Mouse (Mus musculus): Measurements from ENCODE around the gene Manbal.
A peak's percentile ranks its signal among the peaks of the same experiment; 100 is the strongest.
"Not testable (repeated sequence)": the region's sequence is repeated elsewhere in the genome, so short reads cannot be mapped to it uniquely, and the experiment has no call there.

Gene Manbal

DNA sequence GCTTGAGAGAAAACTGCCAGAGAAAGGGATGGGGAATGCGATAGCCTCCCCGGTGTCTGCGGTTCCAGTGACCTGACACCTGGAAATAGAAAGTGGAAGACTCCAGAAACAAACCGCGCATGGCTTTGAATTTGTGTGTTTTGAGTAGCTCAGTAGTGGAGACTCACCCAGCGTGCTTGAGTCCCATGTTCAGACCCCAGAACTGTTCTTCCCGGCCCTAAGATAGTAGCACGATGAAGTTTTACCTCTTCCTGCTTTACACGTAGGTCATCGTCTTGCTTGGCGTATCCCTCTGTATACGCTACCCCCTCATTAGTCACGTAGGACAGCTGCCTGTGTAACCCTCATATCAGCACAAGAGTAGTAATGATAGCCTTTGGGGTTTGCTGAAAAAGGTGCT, 597 bp downstream of the Manbal start:
- DNase-seq = no peak

DNA sequence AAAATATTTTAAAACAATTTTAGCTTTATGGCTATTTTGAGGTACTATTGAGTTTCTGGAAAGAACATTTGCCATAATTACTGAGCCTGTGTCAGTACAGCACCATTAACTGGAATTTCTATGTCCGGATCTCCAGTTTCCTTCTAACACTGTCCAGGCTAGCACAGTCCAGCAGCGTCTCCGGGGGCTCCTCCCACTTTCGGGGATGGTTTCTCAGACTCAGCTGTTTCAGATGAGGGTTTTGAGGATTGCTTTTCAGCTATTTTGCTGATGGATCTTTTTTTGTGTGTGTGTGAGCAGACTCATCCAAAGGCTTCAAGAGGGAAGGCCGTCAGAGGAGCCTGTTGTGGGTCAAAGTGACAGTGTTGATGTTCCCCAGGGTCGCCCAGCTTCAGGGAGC, 4.3 kb downstream of the Manbal start:
- no peak for DNase-seq

DNA sequence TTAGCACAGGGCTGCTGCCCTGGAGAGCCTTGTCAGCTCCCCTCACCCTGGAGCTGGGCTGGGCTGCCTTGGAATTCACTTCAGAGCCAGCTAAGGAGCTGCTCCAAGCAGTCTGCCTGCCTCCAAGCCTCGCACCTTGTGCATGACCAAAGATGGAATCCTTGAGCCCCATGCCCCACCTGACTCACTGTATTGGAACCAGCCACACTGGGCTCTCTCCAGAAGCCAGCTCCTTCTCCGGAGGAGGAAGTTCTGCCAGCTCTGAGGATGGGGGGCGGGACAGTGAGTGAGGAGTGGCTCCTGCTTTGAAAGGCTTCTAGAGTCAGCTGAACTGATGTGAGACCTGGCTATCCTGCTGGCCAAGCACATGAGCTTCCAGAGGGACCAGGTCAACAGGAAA, 6.3 kb downstream of the Manbal start:
- DNase-seq = no peak

DNA sequence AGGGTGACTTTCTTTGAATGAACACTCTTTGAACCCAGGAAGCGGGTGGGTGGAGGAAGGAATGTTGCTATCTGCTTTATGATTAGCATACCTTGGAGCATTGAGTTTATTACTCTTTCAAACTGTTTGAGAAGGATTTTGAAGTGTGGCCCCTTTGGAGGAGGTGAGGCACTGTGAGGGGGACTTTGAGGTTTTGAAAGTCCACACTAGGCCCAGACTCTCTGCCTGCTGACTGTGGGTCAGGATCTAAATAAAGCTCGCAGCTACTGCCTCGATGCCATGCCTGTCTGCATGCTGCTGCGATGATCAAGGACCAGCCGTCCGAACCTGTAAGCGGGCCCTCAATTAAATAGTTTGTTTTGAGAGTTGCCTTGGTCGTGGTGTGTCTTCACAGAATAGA, 7.7 kb downstream of the Manbal start:
- DNase-seq = no peak

DNA sequence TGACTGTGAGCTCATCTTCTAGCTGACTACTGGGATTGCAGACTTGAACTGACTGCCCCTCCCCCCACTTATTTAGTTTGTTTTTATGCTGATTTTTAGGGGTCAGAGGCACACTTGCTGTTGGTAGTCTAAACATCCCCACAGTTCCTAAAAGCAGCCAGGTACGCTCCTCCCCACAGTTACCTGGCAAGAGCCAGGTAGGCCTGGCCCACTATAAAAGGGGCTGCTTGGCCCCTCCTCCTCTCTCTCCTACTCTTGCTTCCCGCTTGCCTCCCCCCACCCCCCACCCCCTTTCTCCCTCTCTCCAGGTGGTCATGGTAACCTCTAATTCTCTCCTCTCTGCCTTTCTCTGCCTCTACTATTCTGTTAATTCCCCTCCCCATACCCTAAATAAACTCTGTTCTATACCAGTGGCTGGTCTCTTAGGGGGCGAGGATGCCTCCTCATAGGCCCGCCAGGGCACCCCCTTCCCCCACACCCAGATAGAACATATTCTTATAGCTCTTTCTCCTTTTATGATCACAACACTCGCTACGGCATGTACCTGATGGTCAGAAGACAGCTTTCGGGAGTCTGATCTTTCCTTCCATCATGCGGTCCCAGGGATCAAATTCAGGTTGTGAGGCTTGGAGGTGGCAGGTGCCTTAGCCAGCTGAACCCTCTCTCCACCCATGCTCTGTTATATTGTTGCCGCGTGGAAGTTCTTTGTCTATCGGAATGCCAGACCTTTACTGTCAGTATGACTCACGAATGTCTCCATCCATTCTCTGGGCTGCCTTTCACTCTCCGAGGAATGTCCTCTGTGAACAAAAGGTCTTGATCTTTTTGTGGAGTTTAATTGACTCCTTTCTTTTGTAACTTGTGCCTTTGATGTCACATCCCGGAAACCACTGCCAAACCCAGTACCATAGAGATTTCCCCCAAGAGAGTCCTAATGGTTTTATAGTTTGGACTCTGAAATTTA, 8.7 kb downstream of the Manbal start:
- no peak for DNase-seq

DNA sequence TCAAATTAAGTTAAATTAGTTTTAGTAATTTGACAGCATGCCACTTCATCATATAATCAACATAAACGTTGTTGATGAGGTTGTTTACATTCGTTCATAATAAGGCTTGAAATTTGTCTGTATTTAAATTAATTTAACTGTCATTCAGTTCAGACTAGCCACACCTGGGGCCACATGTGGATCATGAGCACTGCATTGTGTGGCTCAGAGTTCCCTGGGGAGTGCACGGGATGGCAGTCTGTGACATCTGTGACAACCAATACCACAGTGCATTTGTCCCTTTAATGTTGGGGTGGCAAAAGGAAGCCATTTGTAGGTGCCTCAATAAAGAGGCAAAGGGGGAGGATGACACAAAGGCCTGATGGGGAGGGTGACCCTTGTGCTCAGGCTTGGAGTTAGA, 9.6 kb downstream of the Manbal start:
- no peak for DNase-seq

DNA sequence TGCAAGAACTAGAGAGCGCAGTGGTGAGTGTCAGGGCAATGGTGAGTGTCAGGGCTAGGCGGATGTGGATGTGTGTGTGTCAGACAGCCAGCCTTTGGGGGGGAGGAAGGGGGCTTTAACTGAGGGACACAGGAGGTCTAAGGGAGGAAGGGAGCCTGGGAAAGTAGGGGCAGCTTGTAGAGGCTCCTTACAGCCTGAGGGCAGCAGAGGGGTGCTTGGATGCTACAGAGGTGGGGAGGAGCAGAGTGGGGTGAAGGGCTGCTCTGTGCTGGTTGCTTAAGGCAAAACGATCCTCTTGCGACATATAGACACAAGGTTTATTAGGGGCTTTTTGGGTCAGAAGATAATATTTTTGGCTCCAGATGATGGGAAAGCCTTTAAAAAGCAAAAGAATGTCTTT, 17.4 kb downstream of the Manbal start:
- no peak for DNase-seq

DNA sequence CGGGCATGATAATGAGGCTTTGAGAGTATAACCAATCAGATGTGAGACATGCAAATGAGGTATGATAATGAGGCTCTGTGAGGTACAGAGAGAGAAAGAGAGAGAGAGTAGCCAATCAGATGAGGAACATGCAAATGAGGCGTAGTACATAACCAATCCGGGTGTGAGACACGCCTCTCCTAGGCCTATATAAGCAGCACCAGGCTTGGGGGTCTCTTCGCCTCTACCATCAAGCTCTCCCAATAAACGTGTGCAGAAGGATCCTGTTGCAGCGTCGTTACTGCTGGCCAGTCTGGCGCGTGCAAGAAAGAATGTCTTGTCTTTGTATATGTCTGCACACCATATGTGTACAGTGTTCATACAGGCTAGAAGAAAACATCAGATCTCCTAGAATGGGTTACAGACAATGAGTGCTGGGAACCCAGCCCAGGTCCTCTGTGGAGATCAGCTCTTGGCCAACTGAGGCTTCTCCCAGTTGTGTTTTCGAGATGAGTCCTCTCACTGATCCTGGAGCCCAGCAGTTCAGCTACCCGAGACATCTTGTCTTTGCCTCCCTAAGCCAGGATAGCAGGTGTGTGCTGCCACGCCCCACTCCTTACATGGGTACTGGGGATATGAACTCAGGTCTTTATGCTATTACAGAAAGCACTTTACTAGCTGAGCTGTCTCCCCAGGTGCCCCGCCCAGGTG, 21.7 kb downstream of the Manbal start:
- DNase-seq = not testable (repeated sequence)

DNA sequence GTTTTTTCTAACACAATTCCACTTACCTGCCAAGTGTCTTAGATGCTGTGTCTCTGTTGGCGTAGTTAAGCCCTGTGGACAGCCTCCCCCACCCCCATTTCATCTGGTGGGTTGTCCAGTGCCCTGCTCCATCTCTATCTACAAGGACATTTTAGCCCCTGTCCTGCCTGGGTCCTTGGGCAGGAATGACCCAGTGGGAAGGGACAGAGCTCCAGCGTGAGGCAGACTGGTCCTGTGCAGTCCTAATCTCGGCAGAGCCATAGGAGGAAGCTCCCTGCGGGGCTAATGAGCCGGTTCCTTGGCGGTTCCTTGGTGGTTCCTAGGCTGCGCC, 22.2 kb downstream of the Manbal start:
- DNase-seq = no peak

DNA sequence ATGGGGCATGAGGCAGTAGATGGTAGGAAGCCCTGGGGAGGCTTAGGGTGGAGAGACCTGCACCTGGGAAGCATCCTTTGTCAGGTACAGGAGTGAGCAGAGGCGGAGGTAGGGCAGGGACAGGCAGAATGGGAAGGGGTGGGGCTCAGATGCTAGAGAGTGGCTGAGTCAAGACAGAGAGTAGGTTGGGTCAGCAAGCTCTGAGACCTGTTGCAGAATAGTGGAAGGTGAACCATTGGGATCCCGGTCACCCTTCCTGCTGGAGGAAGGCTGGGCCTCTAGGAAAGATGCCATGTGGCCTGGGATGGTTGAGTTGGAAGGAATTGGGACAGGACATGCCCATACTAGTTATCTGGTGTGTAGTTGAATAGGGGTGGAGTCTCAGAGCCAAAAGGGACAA, 24.9 kb downstream of the Manbal start:
- no peak for DNase-seq

DNA sequence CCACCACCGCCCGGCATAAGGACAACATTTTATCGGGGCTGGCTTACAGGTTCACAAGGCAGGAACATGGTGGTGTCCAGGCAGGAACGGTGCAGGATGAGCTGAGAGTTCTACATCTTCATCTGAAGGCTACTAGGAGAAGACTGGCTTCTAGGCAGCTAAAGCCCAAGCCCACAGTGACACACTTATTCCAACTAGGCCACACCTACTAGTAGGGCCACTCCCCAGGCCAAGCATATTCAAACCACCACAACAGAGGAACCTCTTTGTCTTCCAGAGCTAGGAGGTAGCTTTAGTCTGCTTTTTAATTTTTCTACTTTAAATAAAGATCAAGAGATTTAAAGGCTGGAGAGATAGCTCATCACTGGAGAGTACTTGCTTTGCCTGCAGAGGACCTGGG, 26.2 kb downstream of the Manbal start:
- DNase-seq = no peak

DNA sequence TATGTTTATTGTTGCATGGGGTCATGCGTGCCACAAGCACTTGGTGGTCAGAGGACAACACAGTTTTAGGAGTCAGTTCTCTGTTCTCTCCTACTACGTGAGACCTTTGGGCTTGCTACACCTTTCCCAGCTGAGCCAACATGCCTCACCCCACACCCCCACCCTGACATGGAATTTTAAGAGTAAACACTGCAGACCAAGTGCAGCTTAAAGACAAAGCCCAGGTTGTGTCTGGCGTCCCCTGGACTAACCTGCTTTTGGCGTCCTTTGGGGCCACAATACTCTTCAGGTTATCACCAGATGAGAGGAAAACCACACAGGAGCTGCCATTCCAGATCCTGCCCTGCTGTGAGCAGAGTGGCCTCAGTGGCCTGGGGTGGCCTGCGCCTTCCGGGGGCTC, 27.5 kb downstream of the Manbal start:
- DNase-seq = no peak

DNA sequence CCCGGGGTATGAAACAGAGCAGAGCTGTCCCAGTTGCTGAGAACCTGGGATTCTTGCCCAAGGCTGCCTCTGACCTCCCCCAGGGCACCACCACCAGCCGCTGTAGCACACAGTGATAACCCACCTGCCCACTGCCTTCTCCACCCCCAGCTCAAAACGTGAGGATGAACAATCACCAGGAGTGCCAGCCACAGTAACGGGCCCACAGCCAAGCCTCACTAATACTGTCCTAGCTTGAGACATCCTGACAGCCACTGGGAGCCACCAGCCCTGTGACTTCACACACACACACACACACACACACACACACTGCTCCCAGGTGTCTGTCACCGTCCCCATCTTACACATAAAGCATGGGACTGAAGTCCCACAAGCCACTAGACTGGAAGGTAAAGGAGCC, 28.0 kb downstream of the Manbal start:
- no peak for DNase-seq

DNA sequence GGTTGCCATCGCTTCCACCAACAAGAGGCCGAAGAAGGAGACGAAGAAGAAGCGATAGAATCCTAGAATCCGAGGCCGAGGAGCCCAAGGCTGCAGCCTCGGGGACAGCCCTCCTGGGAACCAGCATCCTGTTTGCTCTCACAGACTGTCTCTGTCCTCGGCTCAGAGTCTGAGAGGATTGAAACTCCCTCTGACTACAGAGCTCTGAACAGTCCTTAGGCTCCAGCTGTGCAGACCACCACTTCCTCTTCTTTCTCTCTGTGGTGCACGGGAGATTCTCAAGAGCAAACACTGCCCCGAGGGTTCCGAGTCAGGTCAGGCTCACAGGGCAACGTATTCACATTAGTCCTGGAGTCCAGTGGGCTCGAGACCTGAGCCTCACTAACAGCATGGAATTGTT, 28.6 kb downstream of the Manbal start:
- DNase-seq = no peak

DNA sequence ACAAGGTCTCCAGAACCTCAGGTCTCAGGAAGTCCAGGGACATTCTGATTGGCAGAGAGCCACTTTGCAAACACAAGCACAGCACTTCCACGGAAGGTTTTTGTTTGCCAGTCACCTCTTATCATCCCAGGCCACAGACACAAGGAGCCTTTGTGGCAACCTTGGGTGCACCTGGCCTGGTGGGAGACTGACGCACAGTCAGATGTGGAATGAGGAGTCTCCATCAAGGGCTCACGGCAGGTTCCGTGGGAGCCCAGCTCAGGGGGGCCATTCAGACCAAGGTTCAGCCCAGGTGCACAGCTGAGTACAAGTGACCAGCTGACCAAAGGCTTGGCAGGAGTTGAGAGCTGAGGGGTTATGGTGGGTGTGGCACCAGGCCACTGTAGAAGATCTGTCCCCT, 30.0 kb downstream of the Manbal start:
- no peak for DNase-seq

DNA sequence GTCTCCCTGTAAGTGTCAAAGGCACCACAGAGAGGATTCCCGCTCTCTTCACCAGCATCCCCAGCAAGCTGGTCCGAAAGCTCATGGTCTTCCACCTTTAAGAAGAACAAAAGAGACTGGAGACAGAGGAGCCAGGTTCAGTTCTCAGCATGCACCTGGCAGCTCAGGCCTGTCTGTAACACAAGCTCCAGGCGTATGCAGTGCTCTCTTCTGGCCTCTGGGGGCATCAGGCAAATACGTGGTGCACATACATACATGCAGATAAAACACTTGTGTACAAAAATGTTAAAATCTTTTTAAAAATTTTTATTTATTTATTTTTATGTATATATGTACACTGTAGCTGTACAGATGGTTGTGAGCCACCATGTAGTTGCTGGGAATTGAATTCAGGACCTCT, 31.1 kb downstream of the Manbal start:
- no peak for DNase-seq

DNA sequence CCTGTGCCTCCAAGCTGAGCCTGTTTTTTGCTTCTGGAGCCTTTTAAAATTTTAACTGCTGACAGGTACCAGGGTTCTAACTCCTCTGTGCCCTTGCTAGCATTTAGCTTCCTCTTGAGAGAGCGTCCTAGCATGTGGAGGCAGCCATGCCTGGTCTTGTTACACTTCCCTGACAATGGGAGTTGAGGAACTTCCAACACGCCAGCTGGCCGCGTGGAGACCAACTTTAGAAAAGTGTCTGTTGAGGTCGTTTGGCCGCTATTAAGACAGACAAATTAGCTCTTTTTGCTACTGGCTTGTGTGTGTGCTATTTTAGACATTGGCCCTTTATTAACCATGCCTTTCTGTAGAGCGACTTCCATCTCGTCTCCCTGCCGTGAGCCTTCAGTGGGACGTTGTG, 32.4 kb downstream of the Manbal start:
- no peak for DNase-seq

DNA sequence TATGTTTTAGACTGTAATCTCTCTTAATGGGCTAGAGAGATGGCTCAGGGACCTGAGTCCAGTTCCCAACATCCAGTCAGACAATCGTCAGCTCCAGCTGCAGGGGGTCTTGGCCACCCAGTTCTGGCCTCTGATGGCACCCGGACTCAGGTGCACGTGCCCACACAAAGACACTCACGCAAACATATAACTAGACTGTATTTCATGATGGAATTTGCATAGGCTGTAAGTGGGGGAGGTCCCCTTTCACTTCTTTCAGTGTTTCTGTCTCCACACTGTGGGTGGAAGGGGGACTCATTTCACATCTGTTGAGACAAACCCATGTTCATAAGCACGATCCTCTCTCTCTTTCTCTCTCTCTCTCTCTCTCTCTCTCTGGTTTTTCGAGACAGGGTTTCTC, 33.1 kb downstream of the Manbal start:
- DNase-seq = no peak

DNA sequence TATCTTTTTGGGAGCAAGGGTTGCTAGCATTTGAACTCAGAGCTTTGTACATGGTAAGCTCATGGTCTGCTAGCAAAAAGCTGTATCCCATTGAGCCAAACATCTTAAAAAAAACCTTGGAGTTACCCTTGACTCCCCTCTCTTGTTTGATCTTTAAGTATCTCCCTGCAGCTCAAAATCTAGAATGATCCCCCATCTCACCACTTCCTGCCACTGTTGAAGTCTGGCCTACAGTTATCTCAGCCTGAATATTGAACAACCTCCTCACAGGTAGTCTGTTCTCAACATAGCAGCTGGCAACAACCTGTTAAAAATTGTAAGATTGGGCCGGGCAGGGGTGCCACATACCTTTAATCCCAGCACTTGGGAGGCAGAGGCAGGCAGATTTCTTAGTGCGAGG, 33.9 kb downstream of the Manbal start:
- no peak for DNase-seq

DNA sequence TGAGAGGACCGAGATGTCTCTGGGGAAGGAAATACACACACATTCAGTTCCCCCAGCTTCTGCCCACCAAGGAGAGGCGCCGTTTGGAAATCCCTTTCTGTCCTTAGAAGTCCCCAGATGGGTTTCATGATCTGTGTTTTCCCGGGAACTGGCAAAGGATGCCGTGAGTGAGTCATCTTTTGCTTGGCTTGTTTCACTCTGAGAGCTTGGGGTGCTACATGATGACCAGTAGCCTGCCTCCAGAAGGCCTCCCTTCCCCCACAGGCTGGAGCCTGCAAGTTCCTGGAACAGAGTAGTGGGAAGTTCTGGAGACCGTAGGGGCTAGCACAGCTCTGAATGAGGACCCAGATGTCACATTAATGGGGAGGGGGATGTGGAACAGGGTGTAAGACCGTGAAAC, 40.2 kb downstream of the Manbal start:
- DNase-seq = peak; percentile 59

DNA sequence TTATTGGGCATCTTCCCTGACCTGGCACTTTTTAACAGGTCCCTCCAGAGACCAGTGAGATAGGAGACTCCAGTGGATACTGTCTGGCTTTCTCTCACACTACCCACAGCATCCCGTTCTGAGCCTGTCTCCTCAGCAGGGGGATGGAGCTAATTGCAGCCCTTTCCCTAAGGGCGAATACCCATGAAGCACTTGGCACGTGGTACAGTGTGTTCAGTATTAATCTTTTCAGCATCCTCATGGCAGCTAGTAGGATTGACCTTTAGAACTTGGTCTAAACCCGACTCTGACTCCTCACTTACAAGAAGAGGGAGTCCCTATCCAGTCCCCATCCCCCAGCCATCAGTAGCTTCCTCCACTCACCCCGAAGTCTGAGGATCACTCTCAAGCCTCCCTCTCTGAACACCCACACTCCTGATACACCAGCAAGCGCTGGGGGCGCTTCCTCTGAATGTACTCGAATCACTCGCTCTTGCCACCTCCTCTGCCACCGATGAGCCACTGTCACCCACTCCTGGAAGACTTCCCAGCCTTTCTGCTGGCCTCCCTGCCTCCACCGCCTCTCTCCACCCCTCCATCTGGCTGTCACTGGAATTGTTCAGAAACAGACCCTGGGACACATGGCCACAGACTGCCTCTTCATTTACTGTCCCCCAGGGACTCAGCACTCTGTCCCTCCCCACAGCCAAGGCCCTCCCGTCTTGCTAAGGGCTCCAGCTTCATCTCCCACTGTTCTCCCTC, 42.6 kb downstream of the Manbal start:
- peak; percentile 89 for DNase-seq

DNA sequence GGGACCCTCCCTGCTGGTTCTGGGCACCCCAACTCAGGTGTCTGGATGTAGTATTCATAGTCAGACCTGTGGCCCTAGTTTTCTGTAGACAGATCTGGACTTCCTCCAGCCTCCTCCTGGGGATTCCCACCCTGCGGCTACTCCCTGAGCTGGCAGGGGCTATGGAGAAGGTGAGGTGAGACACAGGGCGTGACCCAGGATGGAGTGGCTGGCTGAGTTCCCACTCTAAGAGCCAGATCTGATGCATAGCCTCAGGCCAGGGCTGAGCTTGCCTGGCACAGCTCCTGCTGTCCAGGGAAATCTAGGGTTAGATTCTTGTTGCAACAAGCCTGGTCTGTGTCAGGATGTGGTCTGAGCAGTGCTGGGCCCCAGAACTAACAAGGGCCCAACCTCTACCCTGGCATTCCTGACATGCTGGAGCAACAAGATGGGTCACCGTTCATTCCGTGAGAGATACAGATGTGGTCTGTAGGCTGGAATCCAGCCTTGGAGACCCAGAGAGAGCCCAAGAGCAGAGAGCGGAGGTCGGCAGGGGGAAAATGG, 43.8 kb downstream of the Manbal start:
- DNase-seq = no peak

DNA sequence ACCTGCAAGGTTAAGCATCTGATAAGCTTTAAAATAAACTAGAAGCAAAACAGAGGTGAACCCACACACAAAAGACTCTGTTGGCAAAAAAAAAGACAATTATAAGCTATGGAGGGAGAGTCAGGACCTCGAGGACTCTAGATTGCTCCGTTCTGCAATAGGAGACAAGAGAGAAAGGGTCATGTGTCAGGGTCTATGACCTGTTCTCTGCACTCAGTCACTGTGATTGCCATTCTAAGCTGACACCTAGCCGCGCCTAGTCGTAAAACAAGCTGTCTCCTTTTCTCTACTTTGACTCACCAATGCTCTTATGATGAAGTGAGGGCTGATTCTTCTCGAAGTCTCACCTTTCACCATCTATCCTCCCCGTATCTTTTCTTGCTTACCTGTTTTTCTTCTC, 45.1 kb downstream of the Manbal start:
- no peak for DNase-seq

DNA sequence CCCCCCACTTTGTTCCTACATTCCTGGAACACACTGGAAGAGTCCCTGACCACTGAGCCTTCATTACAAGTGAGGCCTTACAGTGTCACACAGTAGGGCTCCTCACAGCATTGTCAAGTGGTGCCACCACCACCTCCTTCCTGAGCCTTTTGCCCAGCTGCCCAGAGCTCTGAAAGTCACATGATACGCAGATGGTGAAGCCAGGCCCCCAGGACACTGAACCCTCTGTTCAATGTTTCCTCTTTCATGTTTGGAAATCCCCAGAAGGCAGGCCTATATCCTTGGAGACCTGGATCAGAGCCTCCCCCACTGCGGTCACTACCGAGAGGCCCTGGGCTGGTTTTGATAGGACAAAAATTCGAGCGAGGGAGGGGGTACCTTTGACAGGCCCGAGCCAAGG, 49.8 kb downstream of the Manbal start:
- DNase-seq = no peak

Data from right cerebral cortex, adult 18-20 months (tissue).